Mouse (Mus musculus): ENCODE data around the gene BC049352.

- no peak for TF ChIP-seq POLR2A (IDR thresholded peaks at IDR 0.05; ENCODE audit: borderline replicate concordance, extremely low read depth, low read depth, low read length)
- TF ChIP-seq CTCF (IDR thresholded peaks at IDR 0.05; ENCODE audit: insufficient read depth, low read length): no peak
These were observed 64.3 kb downstream of the BC049352 start for GRCm38 (mm10) chr9:45246060-45246459.
